Mouse (Mus musculus) thymus, adult 18-20 months (tissue): Measurements from ENCODE around the gene Ntsr2.

Source experiments
- DNase-seq, 2 experiments: peaks; one replicate each; pipeline ENCODE4 v3.0.0; 2022; ENCODE audit warnings: mixed read lengths in 2 of 2

The Ntsr2 gene

GRCm38 (mm10) chr12:16653332-16654093 lies at the start of gene Ntsr2:
Ntsr2 (plus strand) TSS chr12:16653382.
- DNase-seq = peak in 1 of 2 experiments; percentile 8

DNA sequence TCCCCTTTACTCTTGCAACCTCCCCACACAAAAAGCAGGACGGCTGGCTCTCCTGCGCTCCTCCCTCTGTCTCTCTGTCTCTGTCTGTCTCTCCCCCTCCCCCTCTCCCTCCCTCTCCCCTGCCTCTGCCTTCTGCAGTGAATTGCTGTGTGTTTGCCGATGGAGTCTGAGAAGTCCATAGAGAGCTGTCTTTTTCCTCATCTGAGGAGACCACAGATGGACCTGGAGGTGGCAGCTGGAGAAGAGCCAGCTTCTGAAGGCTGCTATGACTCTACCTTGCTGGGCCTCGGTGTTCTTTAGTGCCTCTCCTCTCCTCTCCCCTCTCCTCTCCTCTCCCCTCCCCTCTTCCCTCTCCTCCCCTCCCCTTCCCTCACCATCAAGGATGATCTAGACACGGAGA lies 47.6 kb upstream of the Ntsr2 start:
- no peak for DNase-seq

DNA sequence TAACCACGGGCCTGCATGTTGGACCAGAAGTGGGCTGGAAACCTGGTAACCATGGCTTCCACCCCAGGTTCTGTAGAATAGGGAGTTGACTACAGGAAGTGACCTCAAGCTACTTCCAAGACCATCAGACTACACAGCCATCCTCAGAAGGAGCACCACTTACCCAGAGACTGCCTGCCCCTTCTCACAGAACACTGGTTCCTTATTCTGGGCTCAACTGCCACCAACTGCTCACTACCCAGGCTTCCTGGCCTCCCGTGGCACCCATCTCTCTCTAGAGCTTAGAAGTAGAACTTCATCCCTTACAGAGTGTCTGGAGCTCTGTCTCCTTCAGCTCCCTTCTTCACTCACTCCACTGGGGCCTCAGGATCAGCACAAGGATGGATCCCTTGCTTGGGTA lies 42.2 kb upstream of the Ntsr2 start, which contains the start of gene Lpin1:
TSS of gene Lpin1 (minus strand) at position 31 of the 400 bp plus-strand sequence.
- DNase-seq = no peak

- no peak for DNase-seq
Observed at GRCm38 (mm10) chr12:16614556-16614955, 38.6 kb upstream of the Ntsr2 start.

DNA sequence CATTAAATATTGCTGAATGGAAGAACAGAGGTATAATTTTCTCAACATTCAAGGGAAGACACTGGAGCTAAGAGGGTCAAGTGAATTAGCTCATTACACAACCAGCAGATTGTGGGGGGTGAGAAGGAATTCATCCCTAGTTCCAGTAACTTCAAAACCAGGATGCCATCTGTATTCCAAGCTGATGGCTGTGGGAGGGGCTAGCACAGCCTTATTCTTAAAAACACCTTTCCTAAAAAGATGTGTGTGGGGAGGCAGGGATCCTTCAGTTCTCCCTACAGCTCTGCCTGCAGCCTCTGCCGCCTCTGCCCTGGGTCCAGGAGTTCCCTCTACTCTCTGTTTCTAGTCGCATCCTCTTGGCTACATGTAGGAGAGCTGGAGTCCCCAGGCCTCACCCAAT lies 37.4 kb upstream of the Ntsr2 start:
- DNase-seq = no peak

GRCm38 (mm10) chr12:16618512-16619274 lies 34.5 kb upstream of the Ntsr2 start:
- DNase-seq = peak; percentile 4 to 9

GRCm38 (mm10) chr12:16619453-16619852 lies 33.7 kb upstream of the Ntsr2 start:
- no peak for DNase-seq

- DNase-seq = no peak
Observed at GRCm38 (mm10) chr12:16620230-16620629, 33.0 kb upstream of the Ntsr2 start.

DNA sequence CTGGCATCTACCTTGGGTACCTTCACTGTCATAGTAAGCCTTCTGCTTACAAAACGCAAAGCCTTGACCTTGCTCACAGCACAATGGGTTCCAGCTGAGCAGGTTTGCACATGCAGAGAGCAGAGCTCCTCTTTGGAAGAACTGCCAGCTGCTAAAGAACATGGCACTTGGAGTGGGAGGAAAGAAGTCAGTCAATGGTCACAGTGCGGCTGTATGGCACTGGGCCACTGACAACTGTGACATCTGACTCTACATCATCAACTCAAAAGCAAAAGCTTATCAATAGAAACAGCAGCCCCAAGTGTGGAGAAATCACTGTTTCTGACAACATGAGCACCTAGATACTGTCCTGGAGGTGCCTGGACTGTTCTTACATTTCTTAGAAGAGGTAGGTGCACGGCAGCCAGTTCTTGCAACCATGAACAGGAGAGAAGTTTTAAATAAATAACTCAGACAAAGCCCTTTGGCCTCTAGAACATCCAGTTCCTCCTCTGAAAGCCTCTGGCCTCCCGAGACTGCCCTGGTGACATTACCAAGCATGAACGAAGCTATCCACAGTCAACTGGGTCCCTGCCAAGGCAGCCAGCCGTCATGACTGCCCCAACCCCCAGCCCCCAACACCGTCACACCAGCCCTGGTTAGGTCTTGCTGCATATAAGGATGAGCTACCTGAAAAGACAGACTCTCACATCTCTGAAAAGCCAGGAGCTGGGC lies 22.9 kb upstream of the Ntsr2 start:
- DNase-seq = no peak

DNA sequence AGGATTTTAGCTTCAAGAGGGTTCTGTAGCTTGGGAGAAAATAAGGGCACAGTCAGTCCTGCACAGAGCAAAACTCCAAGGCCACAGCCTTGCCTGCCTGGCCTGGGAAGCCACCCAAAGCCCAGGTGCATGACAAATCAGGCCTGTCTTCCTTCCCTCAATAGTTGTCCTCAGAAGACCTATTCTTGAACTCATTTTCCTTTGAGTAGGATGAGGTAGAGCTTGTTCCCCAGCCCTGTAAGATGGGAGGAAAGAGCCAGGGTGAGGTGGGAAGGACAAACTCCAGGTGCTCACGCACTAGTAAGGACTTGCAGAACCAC lies 22.4 kb upstream of the Ntsr2 start:
- no peak for DNase-seq

DNA sequence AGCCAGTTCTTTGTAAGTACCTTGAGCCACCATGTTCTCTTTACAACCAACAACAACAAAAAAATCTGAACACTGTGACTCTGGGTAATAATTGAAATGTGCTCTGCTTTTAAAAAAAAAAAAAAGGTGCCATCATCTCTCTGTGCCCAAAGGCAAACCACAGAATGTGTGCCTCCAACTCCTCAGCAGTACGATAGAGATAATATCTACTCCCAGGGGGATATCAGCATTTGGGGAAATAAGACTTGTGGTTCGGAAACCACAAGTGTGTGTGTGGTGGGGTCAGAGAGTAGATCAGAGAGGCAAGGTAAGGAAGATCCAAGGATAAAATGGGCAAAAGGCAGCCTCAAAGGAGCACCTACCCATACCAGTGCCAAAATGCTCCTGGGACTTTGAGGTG lies 21.8 kb upstream of the Ntsr2 start:
- DNase-seq = no peak

- no peak for DNase-seq
Observed at GRCm38 (mm10) chr12:16633235-16633634, 19.9 kb upstream of the Ntsr2 start.

DNA sequence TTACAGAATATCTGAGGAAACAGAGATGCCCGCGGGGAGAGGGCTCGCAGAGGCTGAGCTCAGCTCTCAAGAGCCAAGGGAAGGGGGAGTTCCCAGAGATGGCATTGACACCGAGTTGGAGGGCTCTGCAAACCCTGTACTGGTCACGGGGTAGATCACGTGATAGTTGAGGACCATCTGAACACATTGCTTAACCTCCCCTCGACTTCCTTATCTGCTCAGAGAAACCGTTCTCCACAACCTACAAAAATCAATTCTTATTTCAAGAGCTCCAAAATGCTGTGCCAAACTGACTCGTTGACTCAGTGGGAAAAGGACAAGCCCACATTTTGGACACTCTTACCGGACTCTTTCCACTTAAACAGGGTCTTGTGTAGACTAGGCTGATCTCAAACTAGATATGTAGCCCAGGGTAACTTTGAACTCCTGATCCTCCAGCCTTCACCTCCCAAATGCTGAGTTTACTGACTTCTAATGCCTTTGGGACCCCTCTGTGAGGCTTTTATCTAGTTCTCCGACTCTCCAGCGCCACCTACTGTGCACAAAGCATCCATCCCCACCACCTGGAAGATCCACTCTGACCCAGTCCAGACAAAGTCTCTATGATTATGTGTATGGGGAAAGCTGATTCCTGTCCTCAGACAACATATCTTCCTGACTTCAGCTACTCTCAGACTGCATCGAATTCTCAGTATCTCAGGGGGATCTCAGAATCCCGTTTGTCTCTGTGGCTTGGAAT lies 18.9 kb upstream of the Ntsr2 start:
- peak in 1 of 2 experiments; percentile 20 for DNase-seq

GRCm38 (mm10) chr12:16635816-16636215 lies 17.4 kb upstream of the Ntsr2 start:
- no peak for DNase-seq

DNA sequence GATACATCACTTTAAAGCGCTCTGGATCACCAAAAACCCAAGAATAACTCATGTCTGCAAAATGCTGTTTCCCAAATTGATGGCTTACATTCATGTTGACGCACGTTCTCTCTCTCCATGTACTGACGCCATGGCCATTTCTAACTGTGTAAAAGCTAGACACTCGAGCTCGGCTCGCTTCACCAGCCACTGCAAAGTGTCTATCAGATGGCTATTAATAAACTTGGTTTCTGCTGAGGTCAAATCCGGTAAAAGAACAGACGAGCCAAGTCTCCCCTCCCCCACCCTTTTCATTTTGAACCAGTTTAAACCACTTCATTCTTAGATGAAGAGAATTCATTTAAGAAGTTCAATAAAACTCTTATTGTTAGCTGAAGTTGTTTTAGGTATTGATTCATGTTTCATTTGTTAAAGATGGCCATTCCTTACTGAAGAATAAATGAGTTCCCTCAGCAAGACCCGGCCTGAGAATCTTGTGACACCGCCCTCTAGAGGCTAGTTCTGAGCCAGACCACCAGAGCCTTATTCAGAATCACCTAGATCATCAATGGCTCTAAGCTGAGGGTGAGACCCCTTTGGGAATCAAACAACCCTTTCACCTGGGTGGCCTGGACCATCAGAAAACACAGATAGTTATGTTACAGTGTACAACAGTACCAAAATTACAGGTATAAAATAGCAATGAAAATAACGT lies 14.0 kb upstream of the Ntsr2 start:
- DNase-seq = no peak

DNA sequence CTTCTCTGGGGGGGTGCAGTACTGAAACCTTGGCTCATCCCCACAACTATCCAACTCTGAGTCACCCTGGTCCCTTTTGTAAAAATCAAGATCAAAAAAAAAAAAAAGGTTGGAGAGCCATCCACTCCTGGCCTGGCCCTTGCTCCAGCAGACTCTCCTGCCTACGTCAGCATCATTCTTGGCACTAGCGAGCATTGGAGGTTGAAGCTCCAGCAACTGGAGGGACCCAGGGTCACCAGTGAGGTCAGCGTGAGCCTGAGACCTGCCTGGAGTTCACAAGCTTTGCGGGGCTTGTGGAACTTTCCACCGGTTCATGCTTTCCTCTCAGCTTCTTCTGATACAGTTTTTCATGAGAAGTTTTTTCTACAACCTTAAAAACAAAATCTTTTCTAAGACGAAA lies 13.1 kb upstream of the Ntsr2 start:
- no peak for DNase-seq

DNA sequence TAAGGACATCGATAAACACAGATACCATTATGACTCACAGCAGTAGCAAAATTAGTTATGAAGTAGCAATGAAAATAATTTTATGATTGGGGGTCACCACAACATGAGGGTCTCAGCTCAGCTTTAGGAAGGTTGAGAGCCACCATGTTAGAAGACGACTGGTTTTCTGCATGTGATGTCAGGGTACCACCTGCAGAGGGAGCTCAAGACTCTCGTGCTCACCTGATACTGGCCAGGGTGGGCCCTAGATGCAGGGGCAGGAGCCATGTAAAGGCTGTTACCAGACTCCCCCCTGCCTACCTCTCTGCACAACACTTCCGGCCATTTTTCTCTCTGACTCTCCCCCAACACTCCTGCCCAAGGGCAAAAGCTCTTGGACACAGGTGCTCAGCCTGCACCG lies 11.2 kb upstream of the Ntsr2 start:
- DNase-seq = no peak

- no peak for DNase-seq
Observed at GRCm38 (mm10) chr12:16643508-16644345, 9.5 kb upstream of the Ntsr2 start.

DNA sequence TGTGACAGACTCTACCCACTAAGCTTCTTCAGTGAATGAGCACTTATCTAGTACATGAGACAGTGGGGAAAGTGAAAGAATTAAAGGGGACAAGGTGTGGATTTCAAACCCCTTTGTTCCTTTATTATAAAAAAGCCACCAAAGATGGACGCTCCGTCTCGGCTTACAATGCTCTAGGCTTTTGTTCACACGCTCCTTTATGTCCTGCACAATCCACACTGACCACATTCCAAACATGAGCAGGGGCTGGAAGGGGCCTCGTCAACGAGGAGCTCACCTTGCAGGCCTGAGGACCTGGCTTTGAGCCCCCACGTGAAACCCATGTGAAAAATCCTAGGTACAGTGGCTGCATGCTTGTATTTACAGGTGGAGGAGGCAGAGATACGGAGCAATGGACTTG lies 8.5 kb upstream of the Ntsr2 start:
- no peak for DNase-seq

DNA sequence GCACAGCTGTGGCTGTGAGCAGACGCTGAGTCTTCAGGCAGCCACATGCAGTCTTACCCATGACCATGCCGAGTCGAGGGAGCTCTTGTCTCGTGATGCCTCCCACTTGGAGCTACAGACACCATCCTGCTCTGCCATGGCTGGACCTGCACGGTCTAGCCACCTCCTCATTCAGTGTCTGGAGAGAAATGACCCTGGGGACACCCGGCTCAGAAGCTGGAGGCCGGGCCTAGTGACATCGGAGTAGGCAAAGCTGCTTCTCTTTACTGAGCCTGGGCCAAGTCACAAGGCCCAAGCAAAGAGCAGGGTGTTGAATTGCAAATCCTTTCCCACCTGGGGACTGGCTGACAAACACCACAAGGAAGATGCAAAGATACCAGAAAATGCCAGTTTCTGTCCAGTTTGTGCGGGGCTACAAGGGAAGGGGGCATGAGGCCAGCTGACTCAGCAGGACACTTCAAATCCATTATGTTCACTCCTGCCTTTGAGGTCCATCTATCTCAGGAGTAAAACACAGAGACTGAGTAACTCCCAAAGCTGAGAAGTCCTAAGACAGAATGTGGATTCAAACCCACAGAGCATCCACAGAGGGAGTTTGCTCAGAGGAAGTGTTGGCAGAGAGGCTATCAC lies 6.3 kb upstream of the Ntsr2 start:
- no peak for DNase-seq

- DNase-seq = no peak
Observed at GRCm38 (mm10) chr12:16648273-16648672, 4.9 kb upstream of the Ntsr2 start.
